Mouse (Mus musculus) liver, embryonic 13.5 days (tissue): Measurements from ENCODE around the gene Fbxl2. TPM values are rescaled to one million over a fixed set of nuclear protein-coding genes. Genes with fewer than 3 reads are reported as not detected.

ENCODE experiments used
- ATAC-seq: fragments of 200-750 bp; cut with Nextera tagmentation; 2 replicates; pipeline ENCODE4 v1.8.0; 2017; ENCODE audit warnings: low read depth, mild to moderate bottlenecking, moderate number of reproducible peaks, moderate library complexity
- DNase-seq: peaks from one replicate; pipeline ENCODE4 v3.0.0; 2022
- H3K27ac ChIP-seq: fragments of 300-500 bp; sonication (generic); 2 replicates; pipeline ENCODE4 v1.5.1; 2015; ENCODE audit warnings: moderate library complexity, mild to moderate bottlenecking, inconsistent platforms
- H3K27me3 ChIP-seq: fragments of 300-500 bp; sonication (generic); 2 replicates; pipeline ENCODE4 v1.6.1; 2015; ENCODE audit warnings: mild to moderate bottlenecking, inconsistent platforms
- H3K36me3 ChIP-seq: fragments of 300-500 bp; sonication (generic); 2 replicates; pipeline ENCODE4 v1.6.1; 2015; ENCODE audit warnings: mild to moderate bottlenecking, inconsistent platforms
- H3K4me1 ChIP-seq: fragments of 300-500 bp; sonication (generic); replicated peaks from 2 replicates; pipeline ENCODE4 v1.6.1; 2015; ENCODE audit warnings: inconsistent platforms
- H3K4me2 ChIP-seq: fragments of 300-500 bp; sonication (generic); 2 replicates; pipeline ENCODE4 v1.6.1; 2015; ENCODE audit warnings: inconsistent platforms, mild to moderate bottlenecking, moderate library complexity
- H3K4me3 ChIP-seq: fragments of 300-500 bp; sonication (generic); replicated peaks from 2 replicates; pipeline ENCODE4 v1.5.1; 2015; ENCODE audit warnings: mild to moderate bottlenecking, inconsistent platforms
- H3K9ac ChIP-seq: fragments of 300-500 bp; sonication (generic); 2 replicates; pipeline ENCODE4 v1.6.1; 2015; ENCODE audit warnings: mild to moderate bottlenecking, inconsistent platforms
- H3K9me3 ChIP-seq: fragments of 300-500 bp; sonication (generic); replicated peaks from 2 replicates; pipeline ENCODE4 v1.6.1; 2016; ENCODE audit warnings: inconsistent platforms
- WGBS: fragments of 180-500 bp; shearing (Covaris S2); methylation state at CpG from one replicate; pipeline ENCODE4 v1.1.7; 2015; ENCODE audit not compliant: insufficient replicate concordance; 5-methylcytosine and 5-hydroxymethylcytosine counted together
- polyA plus RNA-seq: library from polyadenylated mRNA; unstranded; fragments of >200 nt; fragmentation: Nextera tagmentation; extraction: Ambion mirVana; gene quantifications from 2 replicates; pipeline ENCODE4 v1.2.1, GENCODE M21; 2015

The Fbxl2 gene
- polyA plus RNA-seq, 1 experiment from 2014 or later: 0.80 TPM

DNA sequence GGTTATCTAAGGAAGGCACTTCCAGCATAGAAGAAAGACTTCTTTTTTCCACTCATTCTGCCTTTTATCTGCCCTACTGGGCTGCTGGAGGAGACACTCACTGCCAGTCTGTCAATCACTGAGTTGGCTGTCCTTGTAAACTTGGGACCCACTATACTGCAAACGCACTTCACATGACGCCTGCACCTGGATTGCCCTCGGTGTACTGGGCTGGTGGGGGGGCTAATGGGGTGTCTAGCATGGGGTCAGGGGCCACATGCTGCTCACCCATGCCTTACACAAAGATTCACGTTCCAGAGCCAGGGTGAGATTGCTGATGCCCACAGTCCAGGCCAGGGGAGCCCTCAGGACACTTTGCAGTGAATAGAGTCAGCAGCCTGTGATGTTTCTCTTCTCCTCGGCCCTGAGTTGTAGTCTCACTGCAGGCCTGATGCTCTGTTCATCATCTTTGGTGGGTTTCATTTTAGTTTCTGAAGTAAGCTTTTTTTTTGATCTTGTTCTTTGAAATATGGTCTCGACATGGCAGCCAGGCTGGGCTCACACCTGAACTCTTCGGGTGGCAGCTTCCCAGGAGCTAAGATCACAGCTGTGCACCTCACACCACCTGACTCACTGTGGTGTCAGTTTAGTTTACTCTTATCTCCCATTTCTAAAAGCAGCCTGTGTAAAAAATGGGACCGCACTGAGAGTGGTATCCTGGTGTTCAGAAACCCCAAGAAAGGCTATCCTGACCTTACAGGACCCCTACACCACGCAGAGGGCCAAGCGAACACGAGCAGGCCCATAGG is 62.9 kb downstream of the Fbxl2 start:
- DNase-seq (no peak), ATAC-seq (no peak)
- WGBS: 78% methylated on average over 11 of the region's 11 CpGs
- H3K27ac ChIP-seq: peak overlapping the region; percentile 32; the same call in 1 of the 2 replicates
- no peaks in the 10 kb centered on the region for H3K27me3 ChIP-seq
- no peak overlapping the region for H3K4me3 ChIP-seq
- no peak overlapping the region for H3K9ac ChIP-seq
- H3K9me3 ChIP-seq: no peaks in the 10 kb centered on the region
- peaks cover 30% of the 10 kb centered on the region for H3K36me3 ChIP-seq
- no peak overlapping the region for H3K4me2 ChIP-seq
- peaks cover 29% of the 10 kb centered on the region for H3K4me1 ChIP-seq

DNA sequence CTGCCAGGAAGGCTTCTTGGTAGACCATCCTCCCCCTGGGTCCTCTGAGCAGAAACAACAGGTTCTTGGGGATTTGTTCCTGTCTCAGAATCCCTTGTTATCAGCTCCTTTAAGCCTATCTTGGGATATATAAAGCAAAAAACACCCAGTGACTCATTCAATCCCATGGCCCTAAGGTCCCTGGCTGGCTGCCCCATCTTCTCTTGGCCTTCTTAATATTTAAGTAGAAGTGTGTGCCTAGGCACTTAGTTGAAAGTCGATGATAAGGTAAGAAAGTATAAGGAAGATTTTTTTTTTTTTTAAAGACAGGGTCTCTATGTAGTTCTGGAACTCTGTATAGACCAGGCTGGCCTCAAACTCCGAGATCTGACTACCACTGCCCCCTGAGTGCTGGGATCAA is 63.5 kb downstream of the Fbxl2 start:
- Histone ChIP-seq H3K27ac (no peak overlapping the region), H3K4me1 (peaks cover 29% of the 10 kb centered on the region), H3K9ac (no peak overlapping the region), H3K9me3 (no peaks in the 10 kb centered on the region), H3K4me2 (no peak overlapping the region), H3K27me3 (no peaks in the 10 kb centered on the region), H3K36me3 (peaks cover 37% of the 10 kb centered on the region), H3K4me3 (no peak overlapping the region)
- no peak for DNase-seq
- ATAC-seq: no peak
- 75% methylated on average over 2 of the region's 2 CpGs for WGBS

DNA sequence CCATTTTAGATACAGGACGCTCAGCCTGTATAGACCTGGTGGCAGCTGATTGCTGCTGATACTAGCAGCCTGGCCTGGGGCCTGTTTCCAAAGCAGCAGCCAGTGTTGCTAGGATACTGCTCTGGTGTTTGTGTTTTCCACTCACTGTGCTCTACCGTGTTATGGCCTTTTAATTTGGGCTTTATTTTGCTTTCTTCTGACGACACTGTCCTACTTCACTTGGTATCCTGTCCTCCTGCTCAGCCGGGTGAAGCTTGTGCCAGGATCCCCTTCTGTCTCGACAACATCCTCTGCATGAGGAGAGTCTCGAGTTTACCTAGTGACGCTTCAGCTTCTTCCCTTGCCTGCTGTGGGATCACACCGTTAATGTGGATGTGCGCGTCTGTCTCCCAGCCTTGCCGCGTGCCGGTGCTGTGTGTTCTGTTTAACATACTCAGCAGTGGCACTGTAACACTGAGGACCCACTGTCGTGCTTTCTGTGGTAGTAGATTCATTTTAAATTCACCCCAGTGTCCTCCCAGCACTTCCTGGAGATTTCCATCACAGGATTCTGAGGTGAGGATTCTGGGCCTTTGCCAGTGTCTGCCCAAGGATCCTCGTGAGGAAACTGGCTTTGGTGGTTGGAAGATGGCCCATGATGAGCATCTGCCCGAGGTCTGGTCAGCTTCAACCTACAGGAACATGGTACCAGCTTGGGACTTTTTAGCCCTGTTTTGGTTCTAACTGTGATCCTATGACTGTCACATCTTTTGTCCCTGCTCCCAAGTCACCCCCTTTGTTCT is 64.7 kb downstream of the Fbxl2 start:
- 76% methylated on average over 16 of the region's 16 CpGs for WGBS
- H3K4me2 ChIP-seq: no peak overlapping the region
- peaks cover 29% of the 10 kb centered on the region for H3K4me1 ChIP-seq
- peaks cover 48% of the 10 kb centered on the region for H3K36me3 ChIP-seq
- no peaks in the 10 kb centered on the region for H3K9me3 ChIP-seq
- H3K4me3 ChIP-seq: no peak overlapping the region
- DNase-seq (no peak), ATAC-seq (peak; percentile 60)
- no peak overlapping the region for H3K9ac ChIP-seq
- H3K27me3 ChIP-seq: no peaks in the 10 kb centered on the region
- no peak overlapping the region for H3K27ac ChIP-seq

DNA sequence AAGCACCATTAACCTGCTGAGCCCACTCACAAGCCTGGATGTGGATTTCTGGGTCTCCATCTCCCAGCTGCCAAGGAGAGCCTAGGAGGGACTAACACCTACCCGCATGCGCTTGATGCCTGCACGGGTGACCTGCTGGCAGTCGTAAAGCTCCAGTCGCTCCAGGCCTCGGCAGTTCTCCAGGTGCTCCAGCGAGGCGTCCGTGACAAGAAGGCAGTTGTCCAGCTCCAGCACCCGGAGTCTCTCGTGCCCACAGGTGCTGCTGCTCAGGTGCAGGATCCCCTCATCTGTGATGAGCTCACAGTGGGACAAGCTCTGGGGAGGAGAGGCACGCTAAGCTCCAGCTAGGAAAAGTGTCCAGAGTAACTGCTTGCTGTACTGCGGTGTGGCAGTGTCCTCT is 66.6 kb downstream of the Fbxl2 start:
- Histone ChIP-seq H3K9ac (no peak overlapping the region), H3K4me1 (peaks cover 29% of the 10 kb centered on the region), H3K4me3 (no peak overlapping the region), H3K4me2 (no peak overlapping the region), H3K36me3 (peaks cover 67% of the 10 kb centered on the region), H3K9me3 (no peaks in the 10 kb centered on the region), H3K27ac (no peak overlapping the region), H3K27me3 (no peaks in the 10 kb centered on the region)
- DNase-seq (no peak), ATAC-seq (no peak)
- WGBS: 94% methylated on average over 13 of the region's 13 CpGs

DNA sequence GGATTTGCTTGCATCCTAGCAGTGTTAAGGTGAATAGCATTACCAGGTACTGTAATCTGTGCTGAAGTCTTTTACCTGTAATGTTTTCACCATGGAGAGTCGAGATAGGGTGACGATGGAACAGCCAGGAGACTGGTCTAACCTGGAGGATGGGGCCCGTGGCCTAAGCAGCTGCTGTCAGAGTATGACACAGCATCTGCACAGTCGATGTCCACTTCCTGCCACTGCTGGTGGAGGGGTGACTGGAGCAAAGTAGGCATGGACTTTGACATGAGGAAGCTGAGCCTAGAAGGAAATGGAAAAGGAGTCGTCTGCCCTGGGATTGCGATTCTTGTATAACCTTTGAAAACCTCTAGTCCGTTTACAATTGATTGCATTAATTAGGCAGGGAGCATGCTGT is 67.3 kb downstream of the Fbxl2 start:
- Histone ChIP-seq H3K4me2 (no peak overlapping the region), H3K9ac (no peak overlapping the region), H3K4me1 (peaks cover 29% of the 10 kb centered on the region), H3K27ac (no peak overlapping the region), H3K9me3 (no peaks in the 10 kb centered on the region), H3K4me3 (no peak overlapping the region), H3K27me3 (no peaks in the 10 kb centered on the region), H3K36me3 (peaks cover 74% of the 10 kb centered on the region)
- ATAC-seq (peak; percentile 37; the same call in 1 of the 2 replicates), DNase-seq (no peak)
- WGBS: 54% methylated on average over 7 of the region's 7 CpGs

DNA sequence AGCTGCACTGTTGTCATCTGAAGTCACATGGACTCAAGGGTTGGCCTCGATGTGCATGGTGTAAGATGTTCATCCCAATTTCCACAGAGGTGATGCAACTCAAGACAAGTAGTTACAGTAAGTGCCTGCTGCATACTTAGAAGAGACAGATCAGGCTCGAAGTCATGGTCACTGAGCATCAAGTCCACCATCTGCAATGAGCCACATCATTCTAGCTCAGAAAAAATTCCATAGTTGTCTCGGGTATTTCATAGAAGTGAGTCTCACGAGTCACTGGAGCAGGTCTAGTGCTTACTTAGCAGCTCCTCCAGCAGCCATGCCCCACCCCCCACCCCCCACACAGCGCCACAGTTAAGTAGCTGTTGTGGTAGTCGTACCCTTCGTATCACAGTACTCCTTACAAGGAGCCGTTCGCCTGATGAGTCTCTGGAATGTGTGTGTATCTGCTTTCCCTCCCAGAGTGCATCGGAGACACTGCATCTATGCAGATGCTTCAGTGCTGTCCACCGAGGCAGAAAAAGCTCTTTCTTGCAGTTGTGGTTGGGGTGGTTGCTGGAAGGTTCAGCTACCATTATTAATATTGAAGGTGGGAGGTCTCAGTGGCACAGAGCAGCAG is 68.7 kb downstream of the Fbxl2 start:
- H3K9me3 ChIP-seq: no peaks in the 10 kb centered on the region
- H3K4me2 ChIP-seq: no peak overlapping the region
- no peak overlapping the region for H3K27ac ChIP-seq
- no peak for DNase-seq
- WGBS: 88% methylated on average over 11 of the region's 11 CpGs
- H3K36me3 ChIP-seq: peaks cover 87% of the 10 kb centered on the region
- ATAC-seq: no peak
- H3K27me3 ChIP-seq: no peaks in the 10 kb centered on the region
- H3K4me1 ChIP-seq: peaks cover 25% of the 10 kb centered on the region
- no peak overlapping the region for H3K4me3 ChIP-seq
- H3K9ac ChIP-seq: no peak overlapping the region

DNA sequence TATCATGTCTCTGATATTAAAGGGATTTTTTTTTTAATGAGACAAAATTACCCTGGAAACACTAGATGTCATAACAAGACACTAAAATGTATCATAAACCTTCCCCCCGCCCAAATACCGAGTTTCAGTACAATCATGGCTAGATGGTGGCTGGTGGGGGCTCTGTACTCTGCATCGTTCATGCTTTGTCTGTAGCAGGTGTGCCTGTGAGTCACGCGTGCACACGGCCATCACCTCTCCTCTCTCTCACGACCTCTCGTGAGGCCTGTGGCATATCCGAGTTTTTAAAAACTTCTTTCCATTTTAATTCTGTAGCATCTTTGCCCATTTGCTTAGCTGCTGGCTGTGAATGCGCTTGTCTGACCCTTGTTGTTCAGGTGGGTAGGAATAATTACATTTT is 69.7 kb downstream of the Fbxl2 start:
- 92% methylated on average over 10 of the region's 10 CpGs for WGBS
- Histone ChIP-seq H3K36me3 (peaks cover 89% of the 10 kb centered on the region), H3K4me3 (no peak overlapping the region), H3K4me2 (no peak overlapping the region), H3K9ac (no peak overlapping the region), H3K27ac (no peak overlapping the region), H3K9me3 (no peaks in the 10 kb centered on the region), H3K4me1 (peaks cover 30% of the 10 kb centered on the region), H3K27me3 (no peaks in the 10 kb centered on the region)
- DNase-seq (no peak), ATAC-seq (no peak)

DNA sequence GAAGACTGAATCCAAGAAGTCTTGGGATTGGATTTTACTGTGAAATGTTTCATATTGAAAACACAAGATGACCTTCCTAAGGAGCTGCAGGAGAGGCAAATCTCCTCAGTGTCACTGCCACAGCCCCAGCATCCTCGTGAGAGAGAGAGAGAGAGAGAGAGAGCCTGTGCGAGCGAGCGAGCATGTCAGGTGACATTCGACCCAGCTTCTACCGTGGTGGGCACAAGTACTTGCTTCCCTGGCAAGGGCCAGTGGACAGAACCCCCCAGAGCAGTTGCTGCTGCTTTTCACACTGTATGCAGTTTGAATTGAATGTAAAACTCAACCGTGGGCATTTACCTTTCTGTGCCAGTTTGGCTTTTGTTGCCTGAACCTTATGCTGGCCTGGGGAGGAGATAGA is 70.5 kb downstream of the Fbxl2 start:
- DNase-seq (no peak), ATAC-seq (no peak)
- H3K4me3 ChIP-seq: no peak overlapping the region
- no peak overlapping the region for H3K9ac ChIP-seq
- H3K4me2 ChIP-seq: no peak overlapping the region
- WGBS: 88% methylated on average over 7 of the region's 7 CpGs
- H3K4me1 ChIP-seq: peaks cover 30% of the 10 kb centered on the region
- no peaks in the 10 kb centered on the region for H3K27me3 ChIP-seq
- H3K27ac ChIP-seq: no peak overlapping the region
- peaks cover 95% of the 10 kb centered on the region for H3K36me3 ChIP-seq
- H3K9me3 ChIP-seq: no peaks in the 10 kb centered on the region

DNA sequence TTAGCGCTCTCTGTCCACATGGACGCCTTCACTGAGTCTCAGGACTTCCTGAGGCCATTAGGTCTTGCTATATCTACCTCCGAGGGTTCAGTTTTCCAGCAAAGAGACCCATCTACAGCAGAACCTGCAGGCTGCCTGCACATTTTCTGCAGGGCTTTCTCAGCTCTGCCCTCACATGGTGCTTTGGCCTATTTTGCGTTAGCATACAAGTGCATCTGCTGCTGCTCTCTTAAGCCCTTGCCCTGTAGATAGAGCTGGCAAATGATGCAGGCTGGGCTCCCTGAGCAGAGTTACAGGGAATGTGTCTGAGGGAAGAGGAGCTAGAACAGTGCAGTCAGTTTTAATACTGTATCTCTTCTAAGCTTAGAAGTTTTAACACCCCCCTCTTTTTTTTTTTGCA is 71.0 kb downstream of the Fbxl2 start:
- H3K36me3 ChIP-seq: peaks cover 99% of the 10 kb centered on the region
- H3K4me1 ChIP-seq: peaks cover 32% of the 10 kb centered on the region
- no peak for DNase-seq
- no peak overlapping the region for H3K9ac ChIP-seq
- ATAC-seq: no peak
- no peaks in the 10 kb centered on the region for H3K9me3 ChIP-seq
- no peak overlapping the region for H3K4me3 ChIP-seq
- H3K27me3 ChIP-seq: no peaks in the 10 kb centered on the region
- no peak overlapping the region for H3K27ac ChIP-seq
- no peak overlapping the region for H3K4me2 ChIP-seq
- WGBS: 92% methylated on average over 4 of the region's 4 CpGs

DNA sequence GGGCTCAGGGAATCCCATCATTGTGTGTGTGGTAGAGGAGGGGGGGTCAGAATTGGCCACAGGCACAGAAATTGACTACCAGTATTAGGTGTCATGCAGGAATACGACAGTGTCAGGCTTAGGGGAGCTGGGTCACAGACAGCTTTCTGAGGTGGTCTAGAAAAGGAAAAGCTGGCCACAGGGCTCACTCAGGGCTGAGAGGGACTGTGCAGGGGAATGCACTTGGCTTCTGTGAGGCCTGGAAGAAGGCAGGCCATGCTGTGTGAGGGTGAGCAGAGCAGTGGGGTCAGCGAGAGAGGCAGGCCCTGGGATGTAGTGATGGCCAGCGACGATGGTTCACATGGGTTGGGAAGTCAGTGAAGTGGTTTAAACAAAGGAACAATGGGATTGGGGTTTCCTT is 72.1 kb downstream of the Fbxl2 start:
- 94% methylated on average over 4 of the region's 4 CpGs for WGBS
- no peak for ATAC-seq
- no peak for DNase-seq

DNA sequence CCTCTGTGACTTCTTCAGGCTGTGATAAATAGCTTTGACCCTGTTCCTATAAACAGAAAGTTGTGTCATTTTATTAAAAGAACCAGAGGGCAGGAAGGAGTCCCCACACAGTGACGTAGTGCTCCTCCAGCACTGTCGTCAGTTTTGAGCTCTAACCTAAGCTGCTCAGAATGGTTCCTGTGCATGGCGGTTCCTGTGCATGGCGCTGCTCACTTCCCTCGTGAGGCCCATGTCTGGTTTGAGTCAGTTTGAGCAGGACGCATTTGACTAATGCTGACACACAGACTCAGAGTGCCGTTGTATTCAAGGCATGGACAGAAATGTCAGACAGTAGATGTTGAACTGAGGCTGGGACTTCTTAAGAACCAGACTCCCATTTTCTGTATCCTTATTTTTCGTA is 74.4 kb downstream of the Fbxl2 start:
- peaks cover 49% of the 10 kb centered on the region for H3K4me1 ChIP-seq
- no peaks in the 10 kb centered on the region for H3K27me3 ChIP-seq
- H3K4me2 ChIP-seq: peak overlapping the region; percentile 77
- ATAC-seq (no peak), DNase-seq (no peak)
- peaks cover 91% of the 10 kb centered on the region for H3K36me3 ChIP-seq
- peak overlapping the region; percentile 68 for H3K4me3 ChIP-seq
- 80% methylated on average over 8 of the region's 8 CpGs for WGBS
- peak overlapping the region; percentile 98; the same call in 1 of the 2 replicates for H3K27ac ChIP-seq
- H3K9me3 ChIP-seq: no peaks in the 10 kb centered on the region
- H3K9ac ChIP-seq: peak overlapping the region; percentile 85

More for the DNA sequence above, 72.1 kb downstream of the Fbxl2 start:
- no peak overlapping the region for H3K27ac ChIP-seq
- H3K4me3 ChIP-seq: no peak overlapping the region
- peaks cover 97% of the 10 kb centered on the region for H3K36me3 ChIP-seq
- no peak overlapping the region for H3K4me2 ChIP-seq
- H3K27me3 ChIP-seq: no peaks in the 10 kb centered on the region
- no peak overlapping the region for H3K9ac ChIP-seq
- H3K4me1 ChIP-seq: peaks cover 34% of the 10 kb centered on the region
- H3K9me3 ChIP-seq: no peaks in the 10 kb centered on the region
